Comparison of ENCODE assay signal across 16 mouse cellular contexts in genomic region chr11:57404172-57404571, GRCm38 (mm10).
A peak's percentile ranks its signal among the peaks of the same experiment; 100 is the strongest.
DNase-seq lines count a peak whose midpoint lies in the region; ATAC-seq and TF ChIP-seq lines count a peak whose summit lies in the region.
"Had no signal": no experiment of that assay in that cellular context is flagged by ENCODE, and none has a peak within 500 bp of the region (broad histone marks: within the 10 kb centered on the region; RNA-seq: fewer than 3 reads in every experiment).

No protein-coding gene starts in this region.

- no peak overlapping the region for H3K4me2 ChIP-seq in midbrain, embryonic 14.5 days (ENCODE audit: low read length)
- H3K4me2 ChIP-seq in midbrain, embryonic 15.5 days = no peak overlapping the region
- H3K4me2 ChIP-seq: embryonic facial prominence, embryonic 13.5 days; heart, embryonic 13.5 days; stomach, embryonic 15.5 days had no signal

- no peaks in the 10 kb centered on the region for H3K27me3 ChIP-seq in midbrain, embryonic 14.5 days (ENCODE audit: control insufficient read depth, insufficient read depth, low read length)
- no peaks in the 10 kb centered on the region for H3K27me3 ChIP-seq in midbrain, embryonic 15.5 days (replicated peaks)
- H3K27me3 ChIP-seq: embryonic facial prominence, embryonic 13.5 days; heart, embryonic 13.5 days; stomach, embryonic 15.5 days had no signal

- WGBS in midbrain, embryonic 14.5 days = 84% methylated on average over 9 of the region's 9 CpGs
- 70% methylated on average over 9 of the region's 9 CpGs for WGBS in midbrain, embryonic 15.5 days

- no peaks in the 10 kb centered on the region for H3K9me3 ChIP-seq in midbrain, embryonic 14.5 days (ENCODE audit: control insufficient read depth, low read length)
- H3K9me3 ChIP-seq in midbrain, embryonic 15.5 days = no peaks in the 10 kb centered on the region
- H3K9me3 ChIP-seq: embryonic facial prominence, embryonic 13.5 days; heart, embryonic 13.5 days; stomach, embryonic 15.5 days had no signal

- ATAC-seq in midbrain, embryonic 14.5 days (ENCODE audit: low FRiP score, low TSS enrichment) = no peak
- no peak for ATAC-seq in midbrain, embryonic 15.5 days (replicated peaks)
- ATAC-seq: CD4-positive, CD25-positive, alpha-beta regulatory T cell, adult 4 months; intestine, embryonic 16.5 days; liver, postnatal 0 days had no signal

- no peaks in the 10 kb centered on the region for H3K36me3 ChIP-seq in midbrain, embryonic 14.5 days (ENCODE audit: control insufficient read depth, insufficient read depth, low read length)
- H3K36me3 ChIP-seq in midbrain, embryonic 15.5 days (replicated peaks) = no peaks in the 10 kb centered on the region
- H3K36me3 ChIP-seq: embryonic facial prominence, embryonic 13.5 days; heart, embryonic 13.5 days; stomach, embryonic 15.5 days had no signal

- no peak overlapping the region for H3K9ac ChIP-seq in midbrain, embryonic 14.5 days (replicated peaks; ENCODE audit: low read length)
- no peak overlapping the region for H3K9ac ChIP-seq in midbrain, embryonic 15.5 days
- H3K9ac ChIP-seq: embryonic facial prominence, embryonic 13.5 days; heart, embryonic 13.5 days; liver, postnatal 0 days; stomach, embryonic 15.5 days had no signal

- no peak overlapping the region for H3K27ac ChIP-seq in gastrocnemius, adult 2 months
- H3K27ac ChIP-seq in midbrain, embryonic 14.5 days (replicated peaks; ENCODE audit: low read depth, low read length) = no peak overlapping the region
- H3K27ac ChIP-seq in midbrain, embryonic 15.5 days = no peak overlapping the region
- H3K27ac ChIP-seq: embryonic facial prominence, embryonic 13.5 days; heart, embryonic 13.5 days; stomach, embryonic 15.5 days had no signal

- no peak overlapping the region for H3K4me3 ChIP-seq in gastrocnemius, adult 2 months
- H3K4me3 ChIP-seq in midbrain, embryonic 14.5 days (replicated peaks; ENCODE audit: low read depth, low read length) = no peak overlapping the region
- no peak overlapping the region for H3K4me3 ChIP-seq in midbrain, embryonic 15.5 days
- H3K4me3 ChIP-seq: embryonic facial prominence, embryonic 13.5 days; heart, embryonic 13.5 days; myocyte; stomach, embryonic 15.5 days had no signal

- intact Hi-C loops in gastrocnemius, adult 2 months (cut with DNase I) = no loop called here
- intact Hi-C loops in gastrocnemius, postnatal 14 days (cut with DNase I; ENCODE audit: low total_unique reads) = no loop called here

- no peak for TF ChIP-seq CTCF in gastrocnemius, adult 2 months (IDR thresholded peaks at IDR 0.05)

- peak; percentile 42 for DNase-seq in gastrocnemius, adult 2 months
- no peak for DNase-seq in gastrocnemius, postnatal 4 days (ENCODE audit: low spot score in 2 of 2)
- DNase-seq in midbrain, embryonic 14.5 days = peak; percentile 22
- peak; percentile 35 for DNase-seq in gastrocnemius, postnatal 14 days
- DNase-seq in lung, postnatal 25 days (ENCODE audit: low spot score) = peak; percentile 48
- DNase-seq in yolk sac, embryonic 10.5 days (ENCODE audit: low spot score) = no peak
- DNase-seq in cerebellum, adult 11-12 months = no peak
- DNase-seq: liver, postnatal 0 days; retina, postnatal 1 day had no signal

- H3K4me1 ChIP-seq in midbrain, embryonic 14.5 days (ENCODE audit: control insufficient read depth, insufficient read depth, low read length) = no peaks in the 10 kb centered on the region
- H3K4me1 ChIP-seq in midbrain, embryonic 15.5 days = 0 out of 2 replicates have a peak, but pooled peaks cover 4% of the 10 kb centered on the region
- H3K4me1 ChIP-seq: embryonic facial prominence, embryonic 13.5 days; stomach, embryonic 15.5 days had no signal

Comparison
In these comparisons a context has a peak if more than half of its experiments do, and no peak if none do; other contexts are left out.
1. DNase-seq: peak in gastrocnemius, adult 2 months (single experiment), midbrain, embryonic 14.5 days (single experiment), gastrocnemius, postnatal 14 days (single experiment) and lung, postnatal 25 days (single experiment); none in gastrocnemius, postnatal 4 days (0 of 2), yolk sac, embryonic 10.5 days (single experiment) and cerebellum, adult 11-12 months (single experiment).